Mouse (Mus musculus): Measurements from ENCODE around the gene Hist1h2bq.

- TF ChIP-seq CTCF (IDR thresholded peaks at IDR 0.05; ENCODE audit: low read depth, low read length) = no peak
- TF ChIP-seq POLR2A (IDR thresholded peaks at IDR 0.05; ENCODE audit: insufficient read depth, low read length) = no peak
Measured at GRCm38 (mm10) chr13:21781639-21782038, 28.4 kb downstream of the Hist1h2bq start.
